Mouse (Mus musculus) liver, postnatal 0 days (tissue): ENCODE results near the gene Cc2d1b.

ENCODE experiments used
- CTCF ChIP-seq: sonication (generic); IDR thresholded peaks from 2 replicates; pipeline ENCODE4 v1.5.1; 2016; ENCODE audit warnings: antibody characterized with exemption, low read depth
- EP300 ChIP-seq: IDR thresholded peaks from 2 replicates; pipeline ENCODE4 v1.6.1; 2016; ENCODE audit warnings: antibody characterized with exemption, low read depth, mild to moderate bottlenecking

DNA sequence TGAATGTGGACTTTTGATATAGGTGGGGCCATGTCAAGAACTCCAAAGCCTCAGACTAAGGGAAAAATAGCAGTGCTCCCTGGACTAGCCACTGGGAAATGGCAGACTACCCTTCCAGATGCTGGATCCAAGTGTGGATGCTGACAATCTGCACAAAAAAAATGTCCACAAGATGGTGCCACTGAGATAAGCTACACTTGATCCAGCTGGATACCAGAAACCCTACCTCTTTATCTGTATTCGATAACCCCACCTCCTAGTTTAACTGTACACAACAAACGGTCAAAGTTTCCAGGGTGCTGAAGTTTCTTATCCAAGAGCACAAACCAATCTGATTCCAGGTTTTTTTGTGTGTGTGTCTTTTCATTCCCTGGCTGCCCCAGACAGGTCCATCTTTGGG is 44.7 kb downstream of the Cc2d1b start:
- TF ChIP-seq CTCF: peak; percentile 68
- TF ChIP-seq EP300: no peak
